Comparison of ENCODE assay signal across 9 mouse cellular contexts in the genomic region with DNA sequence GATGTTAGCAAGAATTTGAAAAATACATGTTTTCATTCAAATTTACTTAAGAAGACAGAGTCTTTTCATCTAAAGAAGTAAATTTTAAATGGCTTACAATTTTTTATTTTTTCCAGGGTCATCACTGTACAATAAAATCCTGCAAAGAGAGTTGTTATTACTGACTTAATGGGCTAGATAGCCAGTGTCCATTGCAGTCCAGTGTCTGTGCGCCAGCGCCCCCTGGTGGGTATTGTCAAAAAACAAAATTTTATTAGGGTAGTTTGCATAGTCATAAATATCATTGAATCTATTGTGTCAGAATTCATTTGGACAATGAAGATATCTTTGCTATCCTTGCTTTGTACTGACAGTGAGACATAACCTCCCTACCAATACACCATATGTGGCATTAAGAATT.
DNase-seq lines count a peak whose midpoint lies in the region; ATAC-seq lines count a peak whose summit lies in the region.
"Had no signal": no experiment of that assay in that cellular context is flagged by ENCODE, and none has a peak within 500 bp of the region (broad histone marks: within the 10 kb centered on the region; RNA-seq: fewer than 3 reads in every experiment).

No protein-coding gene starts in this region.

- no peaks in the 10 kb centered on the region for H3K36me3 ChIP-seq in hindbrain, embryonic 10.5 days
- H3K36me3 ChIP-seq in hindbrain, embryonic 12.5 days = no peaks in the 10 kb centered on the region
- H3K36me3 ChIP-seq: limb, embryonic 15.5 days had no signal

- no peak overlapping the region for H3K4me2 ChIP-seq in hindbrain, embryonic 12.5 days (replicated peaks)
- H3K4me2 ChIP-seq: limb, embryonic 15.5 days had no signal

- WGBS in hindbrain, embryonic 10.5 days = 3% methylated on average over 2 of the region's 2 CpGs
- WGBS in hindbrain, embryonic 12.5 days = 2% methylated on average over 2 of the region's 2 CpGs

- no peak overlapping the region for H3K4me3 ChIP-seq in hindbrain, embryonic 10.5 days
- H3K4me3 ChIP-seq in hindbrain, embryonic 12.5 days = no peak overlapping the region
- H3K4me3 ChIP-seq: limb, embryonic 15.5 days had no signal

- no peaks in the 10 kb centered on the region for H3K9me3 ChIP-seq in hindbrain, embryonic 10.5 days
- no peaks in the 10 kb centered on the region for H3K9me3 ChIP-seq in hindbrain, embryonic 12.5 days (replicated peaks)
- H3K9me3 ChIP-seq: limb, embryonic 15.5 days had no signal

- no peak for ATAC-seq in hindbrain, embryonic 12.5 days (ENCODE audit: low FRiP score)

- peak; percentile 42 for DNase-seq in hindbrain, embryonic 10.5 days (ENCODE audit: low spot score)
- DNase-seq in A20 (ENCODE audit: low read depth, low spot score) = peak; percentile 14
- DNase-seq in adrenal gland, adult 2 months = peak; percentile 30
- peak; percentile 75 for DNase-seq in embryo, embryonic 10.5 days (ENCODE audit: low spot score)
- peak; percentile 39 for DNase-seq in kidney, postnatal 14 days
- DNase-seq in mesoderm, embryonic 11.5 days (ENCODE audit: low read depth, low spot score) = peak; percentile 56
- no peak for DNase-seq in yolk sac, embryonic 10.5 days (ENCODE audit: low spot score)

- H3K9ac ChIP-seq in hindbrain, embryonic 12.5 days = no peak overlapping the region
- H3K9ac ChIP-seq: limb, embryonic 15.5 days had no signal

- H3K27me3 ChIP-seq in hindbrain, embryonic 10.5 days (ENCODE audit: insufficient read depth, poor library complexity, severe bottlenecking) = no peaks in the 10 kb centered on the region
- no peaks in the 10 kb centered on the region for H3K27me3 ChIP-seq in hindbrain, embryonic 12.5 days
- H3K27me3 ChIP-seq: limb, embryonic 15.5 days had no signal

- no peak overlapping the region for H3K27ac ChIP-seq in hindbrain, embryonic 10.5 days
- no peak overlapping the region for H3K27ac ChIP-seq in hindbrain, embryonic 12.5 days
- H3K27ac ChIP-seq: limb, embryonic 15.5 days had no signal

- H3K4me1 ChIP-seq in hindbrain, embryonic 10.5 days (replicated peaks) = no peaks in the 10 kb centered on the region
- H3K4me1 ChIP-seq in hindbrain, embryonic 12.5 days = no peaks in the 10 kb centered on the region
- H3K4me1 ChIP-seq: limb, embryonic 15.5 days had no signal
